Mouse (Mus musculus): ENCODE data around the gene Gm43517.

DNA sequence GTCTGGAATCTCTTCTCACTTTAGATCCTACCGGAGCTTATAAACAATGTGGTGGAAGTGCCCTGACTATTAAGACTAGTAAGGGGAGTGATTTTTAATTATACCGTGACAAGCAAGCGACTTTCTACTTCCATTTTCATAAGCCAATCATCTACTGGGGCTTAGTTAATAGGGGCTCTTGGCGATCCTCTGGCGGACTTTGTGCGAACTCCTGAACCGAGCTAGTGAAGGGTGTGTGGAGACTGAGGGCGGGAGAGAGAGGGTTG, 15.8 kb downstream of the Gm43517 start:
- TF ChIP-seq POLR2A (IDR thresholded peaks at IDR 0.05; ENCODE audit: insufficient read depth, low read depth, low read length) (no peak), CTCF (IDR thresholded peaks at IDR 0.05) (no peak)
